Mouse (Mus musculus): Measurements from ENCODE around the gene Brat1. TPM values are rescaled to one million over a fixed set of nuclear protein-coding genes. Genes with fewer than 3 reads are reported as not detected.

Brat1 gene
- 8.2 and 8.5 TPM in 2 replicates for polyA plus RNA-seq (2015; fragmentation: Nextera tagmentation; extraction: Ambion mirVana)

GRCm38 (mm10) chr5:140704378-140705251 lies at the start of gene Brat1:
Gene Brat1, plus strand, starts transcription at chr5:140705011.
- WGBS, result under 1% methylated on average over 68 of the region's 69 CpGs
- Histone ChIP-seq H3K27me3 (ENCODE audit: control insufficient read depth, insufficient read depth, low read length) (no peaks in the 10 kb centered on the region), H3K9me3 (ENCODE audit: control insufficient read depth, low read length) (no peaks in the 10 kb centered on the region), H3K27ac (replicated peaks) (peak within 1 kb of the TSS; percentile 90), H3K9ac (ENCODE audit: low read length) (peak within 1 kb of the TSS; percentile 56), H3K4me3 (ENCODE audit: low read depth, low read length) (peak within 1 kb of the TSS; percentile 49), H3K4me2 (replicated peaks; ENCODE audit: low read depth) (peak within 1 kb of the TSS; percentile 77), H3K4me1 (replicated peaks; ENCODE audit: control insufficient read depth, insufficient read depth) (no peaks in the 10 kb centered on the region), H3K36me3 (ENCODE audit: control insufficient read depth, insufficient read depth, low read length) (no peaks in the 10 kb centered on the region)
- peak; percentile 100 for DNase-seq (ENCODE audit: low spot score)
- ATAC-seq (ENCODE audit: low FRiP score, low TSS enrichment), result peak; percentile 95
- no peak for TF ChIP-seq EP300 (optimal IDR thresholded peaks at IDR 0.05)
- no peak; the same call in 1 of the 2 replicates for TF ChIP-seq CTCF (IDR thresholded peaks at IDR 0.05; ENCODE audit: low read depth)

- Histone ChIP-seq H3K4me1 (replicated peaks; ENCODE audit: control insufficient read depth, insufficient read depth) (0 out of 2 replicates have a peak, but pooled peaks cover 2% of the 10 kb centered on the region), H3K27ac (replicated peaks) (no peak overlapping the region), H3K27me3 (ENCODE audit: control insufficient read depth, insufficient read depth, low read length) (no peaks in the 10 kb centered on the region), H3K9me3 (ENCODE audit: control insufficient read depth, low read length) (no peaks in the 10 kb centered on the region), H3K9ac (ENCODE audit: low read length) (peak overlapping the region; percentile 5; the same call in 1 of the 2 replicates), H3K4me2 (replicated peaks; ENCODE audit: low read depth) (no peak overlapping the region), H3K4me3 (ENCODE audit: low read depth, low read length) (no peak overlapping the region), H3K36me3 (ENCODE audit: control insufficient read depth, insufficient read depth, low read length) (no peaks in the 10 kb centered on the region)
- DNase-seq (ENCODE audit: low spot score) (peak; percentile 44), ATAC-seq (ENCODE audit: low FRiP score, low TSS enrichment) (no peak)
- TF ChIP-seq CTCF (IDR thresholded peaks at IDR 0.05; ENCODE audit: low read depth), result no peak
- no peak for TF ChIP-seq EP300 (optimal IDR thresholded peaks at IDR 0.05)
- WGBS, result 49% methylated on average over 16 of the region's 16 CpGs
Observed at GRCm38 (mm10) chr5:140659607-140660272, 45.1 kb upstream of the Brat1 start.

- H3K36me3 ChIP-seq (ENCODE audit: control insufficient read depth, insufficient read depth, low read length), result no peaks in the 10 kb centered on the region
- 0 out of 2 replicates have a peak, but pooled peaks cover 2% of the 10 kb centered on the region for H3K4me1 ChIP-seq (replicated peaks; ENCODE audit: control insufficient read depth, insufficient read depth)
- H3K9ac ChIP-seq (ENCODE audit: low read length), result no peak overlapping the region
- WGBS, result 30% methylated on average over 1 of the region's 1 CpGs
- no peak for DNase-seq (ENCODE audit: low spot score)
- no peaks in the 10 kb centered on the region for H3K9me3 ChIP-seq (ENCODE audit: control insufficient read depth, low read length)
- no peak for ATAC-seq (ENCODE audit: low FRiP score, low TSS enrichment)
- no peak overlapping the region for H3K27ac ChIP-seq (replicated peaks)
- H3K27me3 ChIP-seq (ENCODE audit: control insufficient read depth, insufficient read depth, low read length), result no peaks in the 10 kb centered on the region
- no peak overlapping the region for H3K4me2 ChIP-seq (replicated peaks; ENCODE audit: low read depth)
- no peak for TF ChIP-seq EP300 (optimal IDR thresholded peaks at IDR 0.05)
- no peak overlapping the region for H3K4me3 ChIP-seq (ENCODE audit: low read depth, low read length)
Observed at GRCm38 (mm10) chr5:140660398-140660797, 44.4 kb upstream of the Brat1 start.

GRCm38 (mm10) chr5:140661427-140661826 lies 43.4 kb upstream of the Brat1 start:
- H3K27ac ChIP-seq (replicated peaks), result no peak overlapping the region
- no peaks in the 10 kb centered on the region for H3K27me3 ChIP-seq (ENCODE audit: control insufficient read depth, insufficient read depth, low read length)
- ATAC-seq (ENCODE audit: low FRiP score, low TSS enrichment), result no peak
- H3K36me3 ChIP-seq (ENCODE audit: control insufficient read depth, insufficient read depth, low read length), result no peaks in the 10 kb centered on the region
- 0 out of 2 replicates have a peak, but pooled peaks cover 2% of the 10 kb centered on the region for H3K4me1 ChIP-seq (replicated peaks; ENCODE audit: control insufficient read depth, insufficient read depth)
- H3K9ac ChIP-seq (ENCODE audit: low read length), result no peak overlapping the region
- H3K9me3 ChIP-seq (ENCODE audit: control insufficient read depth, low read length), result no peaks in the 10 kb centered on the region
- DNase-seq (ENCODE audit: low spot score), result no peak
- no peak overlapping the region for H3K4me2 ChIP-seq (replicated peaks; ENCODE audit: low read depth)
- H3K4me3 ChIP-seq (ENCODE audit: low read depth, low read length), result no peak overlapping the region
- TF ChIP-seq EP300 (optimal IDR thresholded peaks at IDR 0.05), result no peak
- no peak for TF ChIP-seq CTCF (IDR thresholded peaks at IDR 0.05; ENCODE audit: low read depth)
- 60% methylated on average over 8 of the region's 8 CpGs for WGBS

GRCm38 (mm10) chr5:140661875-140662643 lies 42.8 kb upstream of the Brat1 start:
- WGBS, result 54% methylated on average over 12 of the region's 12 CpGs
- ATAC-seq (ENCODE audit: low FRiP score, low TSS enrichment), result no peak
- no peak for TF ChIP-seq EP300 (optimal IDR thresholded peaks at IDR 0.05)
- TF ChIP-seq CTCF (IDR thresholded peaks at IDR 0.05; ENCODE audit: low read depth), result no peak

More at GRCm38 (mm10) chr5:140661875-140662643, 42.8 kb upstream of the Brat1 start:
- Histone ChIP-seq H3K27me3 (ENCODE audit: control insufficient read depth, insufficient read depth, low read length) (no peaks in the 10 kb centered on the region), H3K4me2 (replicated peaks; ENCODE audit: low read depth) (no peak overlapping the region), H3K4me1 (replicated peaks; ENCODE audit: control insufficient read depth, insufficient read depth) (0 out of 2 replicates have a peak, but pooled peaks cover 2% of the 10 kb centered on the region), H3K9me3 (ENCODE audit: control insufficient read depth, low read length) (no peaks in the 10 kb centered on the region), H3K36me3 (ENCODE audit: control insufficient read depth, insufficient read depth, low read length) (no peaks in the 10 kb centered on the region), H3K4me3 (ENCODE audit: low read depth, low read length) (no peak overlapping the region), H3K9ac (ENCODE audit: low read length) (no peak overlapping the region), H3K27ac (replicated peaks) (no peak overlapping the region)
- no peak for DNase-seq (ENCODE audit: low spot score)
